Mouse (Mus musculus) gastrocnemius, adult 8-10 months (tissue): ENCODE data around the gene Erv3. TPM values are rescaled to one million over a fixed set of nuclear protein-coding genes. Genes with fewer than 3 reads are reported as not detected.
"Not testable (repeated sequence)": the region's sequence is repeated elsewhere in the genome, so short reads cannot be mapped to it uniquely, and the experiment has no call there.

Experiments used
- DNase-seq, 2 experiments: peaks; one replicate each; pipeline ENCODE4 v3.0.0; 2022; ENCODE audit warnings: low spot score in 2 of 2
- total RNA-seq, 4 experiments: library from RNA; stranded (reverse); gene quantifications; 2 replicates each; pipeline ENCODE4 v1.2.4; 2022

Erv3 gene
- total RNA-seq, 4 experiments from 2014 or later: not detected

GRCm38 (mm10) chr2:131864262-131864796 is 4.8 kb upstream of the Erv3 start:
- DNase-seq: no peak

DNA sequence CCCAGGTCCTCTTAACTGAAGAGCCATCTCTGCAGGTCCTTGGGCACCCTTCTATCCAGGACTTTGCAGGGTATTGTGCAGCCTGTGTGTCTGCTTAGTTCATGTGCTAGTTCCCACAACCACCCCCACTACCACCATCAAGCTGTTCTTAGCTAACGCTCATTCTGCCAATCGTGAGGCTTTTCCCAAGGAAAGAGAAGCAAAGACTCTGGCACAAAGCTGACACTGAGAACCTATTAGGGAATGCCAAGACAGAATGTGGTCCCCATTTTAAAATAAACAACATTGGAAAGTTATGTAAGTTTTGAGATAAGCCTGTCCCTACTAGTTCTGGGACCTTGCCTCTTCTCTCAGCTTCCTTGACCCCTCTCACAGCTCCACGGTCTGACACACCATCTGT is 3.9 kb upstream of the Erv3 start:
- no peak for DNase-seq

- no peak for DNase-seq
Measured at GRCm38 (mm10) chr2:131862617-131863275, 3.2 kb upstream of the Erv3 start.

DNA sequence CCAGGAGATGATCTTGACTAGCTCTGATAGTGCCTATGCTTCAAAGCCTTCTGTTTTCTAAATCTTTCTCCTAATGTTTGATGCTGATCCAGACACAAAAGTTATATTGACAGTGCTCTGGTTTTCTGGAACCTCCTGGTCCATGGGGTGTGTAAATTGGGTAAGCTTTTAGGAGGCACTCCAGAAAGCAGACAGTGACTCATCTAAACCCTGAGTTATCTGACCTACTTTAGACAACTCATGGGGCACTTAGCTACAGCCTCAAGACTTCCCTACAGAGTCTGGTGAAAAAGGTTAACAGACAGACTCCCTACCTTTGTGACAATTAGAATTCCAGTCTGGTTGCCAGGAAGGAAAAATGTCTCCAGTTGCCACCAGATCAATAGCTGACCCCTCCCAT is 1.7 kb downstream of the Erv3 start:
- DNase-seq: no peak

DNA sequence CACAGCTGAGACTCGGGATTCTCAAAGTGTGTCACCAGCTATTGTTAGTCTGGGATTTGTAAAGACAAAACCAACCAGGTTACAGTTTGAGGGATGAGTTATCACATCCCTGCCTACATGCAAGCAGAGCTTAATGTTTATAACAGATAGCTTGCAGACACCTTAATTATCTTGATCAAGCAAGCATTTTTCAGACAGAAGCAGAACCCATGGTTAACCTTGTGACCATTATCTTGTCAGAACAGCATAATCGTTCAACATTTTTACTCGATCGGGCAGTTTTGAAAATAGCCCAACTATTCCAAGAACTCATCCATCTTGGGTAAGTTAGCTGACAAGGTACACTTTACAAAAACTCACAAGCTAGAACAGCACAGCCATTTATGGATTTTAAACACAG is 5.8 kb downstream of the Erv3 start:
- DNase-seq: no peak

- DNase-seq: no peak
Measured at GRCm38 (mm10) chr2:131851333-131852092, 8.0 kb downstream of the Erv3 start.

- no peak for DNase-seq
Measured at GRCm38 (mm10) chr2:131850047-131850446, 9.5 kb downstream of the Erv3 start.

- no peak for DNase-seq
Measured at GRCm38 (mm10) chr2:131847501-131848359, 11.8 kb downstream of the Erv3 start.

DNA sequence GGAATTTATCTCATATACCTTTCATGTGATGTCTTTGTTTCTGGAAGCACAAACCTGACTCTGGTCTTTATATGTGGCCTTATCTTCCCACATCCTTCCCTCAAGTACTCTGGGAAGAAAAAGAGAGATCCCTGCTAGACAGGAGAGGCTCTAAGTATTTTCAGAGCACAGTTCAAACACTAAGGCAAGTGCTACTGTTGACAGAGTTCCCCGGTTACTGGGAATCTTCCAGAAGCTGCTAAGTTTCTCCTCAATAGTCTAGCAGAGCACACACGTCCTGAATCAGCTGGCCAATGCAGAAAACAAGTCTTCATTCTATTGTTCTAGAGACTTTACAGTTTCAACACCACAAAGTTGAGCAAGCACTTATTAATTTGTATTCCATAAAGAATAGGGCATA is 12.7 kb downstream of the Erv3 start:
- no peak for DNase-seq

- no peak for DNase-seq
Measured at GRCm38 (mm10) chr2:131846132-131846710, 13.3 kb downstream of the Erv3 start.

DNA sequence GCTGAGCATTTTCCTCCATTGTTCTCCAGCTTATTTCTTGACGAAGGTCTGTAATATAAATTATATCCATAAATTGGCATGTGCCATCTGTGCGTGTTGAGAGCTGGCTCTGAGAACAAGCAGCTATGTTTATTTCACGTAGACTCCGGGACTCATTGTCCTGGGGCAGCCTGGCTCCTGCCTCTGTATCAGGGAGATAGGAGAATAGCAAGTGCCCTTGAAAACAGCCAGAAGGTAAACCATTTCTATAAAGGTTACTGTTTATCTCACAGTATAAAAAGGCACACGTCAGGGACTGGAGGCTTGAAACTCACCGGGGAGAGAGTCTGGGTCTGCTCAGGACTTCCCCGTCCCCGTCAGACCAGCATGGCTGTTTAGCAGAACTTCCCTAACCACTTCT is 13.9 kb downstream of the Erv3 start:
- DNase-seq: no peak

DNA sequence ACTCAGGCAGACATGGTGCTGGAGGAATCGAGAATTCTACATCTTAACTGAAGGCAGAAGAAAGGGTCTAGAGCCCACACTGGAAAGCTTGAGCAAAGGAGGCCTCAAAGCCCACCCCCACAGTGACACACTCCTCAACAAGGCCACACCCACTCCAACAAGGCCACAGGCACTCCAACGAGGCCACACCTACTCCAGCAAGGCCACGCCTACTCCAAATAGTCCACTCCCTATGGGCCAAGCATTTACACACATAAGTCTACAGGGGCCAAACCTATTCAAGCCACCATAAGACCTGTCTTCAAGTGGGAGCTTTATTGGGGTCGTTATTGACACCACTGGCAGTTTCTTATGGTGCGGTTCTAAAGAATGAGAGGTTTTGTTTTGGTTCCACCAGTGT is 17.0 kb downstream of the Erv3 start:
- DNase-seq: no peak

DNA sequence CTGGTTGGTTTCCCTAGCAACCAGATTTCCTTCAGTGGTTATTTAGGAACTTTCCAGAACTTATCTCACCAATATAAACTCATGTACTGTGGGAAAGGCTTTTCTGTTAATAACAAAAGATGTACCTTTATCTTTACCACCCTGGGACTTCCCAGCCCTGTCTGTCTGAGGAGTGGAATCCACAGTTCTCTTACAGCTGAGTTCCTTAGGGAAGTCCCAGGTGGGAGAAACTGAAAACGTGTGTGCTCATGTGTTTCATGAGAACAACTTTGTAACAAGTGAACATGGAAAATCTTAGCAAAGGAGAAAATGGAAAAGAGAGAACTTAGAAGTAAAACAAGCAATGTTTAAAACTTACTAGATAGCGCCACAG is 18.2 kb downstream of the Erv3 start:
- no peak for DNase-seq

- DNase-seq: no peak
Measured at GRCm38 (mm10) chr2:131840611-131841320, 18.8 kb downstream of the Erv3 start.

DNA sequence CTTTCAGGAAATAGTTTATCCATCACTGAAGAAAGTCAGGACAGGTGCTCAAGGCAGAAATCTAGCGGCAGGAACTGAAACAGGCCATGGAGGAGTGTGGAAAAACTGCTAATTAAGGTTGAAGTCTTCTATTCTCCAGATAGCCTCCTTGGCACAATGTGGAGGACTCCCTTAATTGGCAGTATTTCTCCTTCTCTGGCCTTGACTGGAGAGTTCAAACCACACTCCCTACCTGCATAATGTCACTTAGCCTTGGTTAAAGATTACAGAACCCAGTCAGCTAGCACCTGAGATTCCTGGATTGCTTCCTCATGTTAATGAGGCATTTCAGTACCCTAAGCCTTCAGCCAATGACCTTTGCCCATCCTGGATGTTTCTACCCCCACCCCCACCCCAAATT is 25.3 kb downstream of the Erv3 start:
- no peak for DNase-seq

GRCm38 (mm10) chr2:131831861-131832260 is 27.7 kb downstream of the Erv3 start:
- DNase-seq: no peak

GRCm38 (mm10) chr2:131830945-131831344 is 28.6 kb downstream of the Erv3 start:
- DNase-seq: not testable (repeated sequence)

GRCm38 (mm10) chr2:131827999-131828975 is 31.3 kb downstream of the Erv3 start:
- peak in 1 of 2 experiments; percentile 20 for DNase-seq

DNA sequence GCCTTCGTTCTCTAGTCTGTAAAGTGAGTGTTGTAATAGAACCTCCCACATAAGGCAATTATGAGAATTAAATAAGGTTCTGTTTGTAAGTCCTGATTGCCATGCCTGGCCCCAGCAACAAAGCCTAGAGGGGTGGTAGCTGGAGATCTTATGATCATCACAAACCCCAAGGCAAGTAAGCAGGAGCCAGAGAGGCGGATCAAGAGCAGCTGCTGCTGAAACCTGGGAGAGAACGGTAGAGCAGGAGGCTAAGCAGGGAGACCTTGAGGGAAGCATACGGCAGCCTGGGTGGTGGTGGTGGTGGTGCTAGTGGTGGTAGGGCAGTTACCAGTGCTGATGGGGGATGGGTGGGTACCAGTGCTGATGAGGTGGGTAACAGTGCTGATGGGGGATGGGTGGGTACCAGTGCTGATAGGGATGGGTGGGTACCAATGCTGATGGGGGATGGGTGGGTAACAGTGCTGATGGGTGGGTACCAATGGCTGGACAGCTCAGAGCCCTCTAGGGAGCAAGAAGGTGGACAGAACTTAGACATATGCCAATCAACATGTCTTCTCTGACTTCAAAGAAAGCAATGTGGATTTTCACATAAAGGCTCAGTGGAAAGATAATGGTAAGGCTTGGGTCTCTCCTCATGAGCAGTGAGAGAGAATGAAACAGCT is 32.4 kb downstream of the Erv3 start:
- no peak for DNase-seq
